Mouse (Mus musculus) liver, embryonic 14.5 days (tissue): ENCODE results near the gene Spata5. TPM values are rescaled to one million over a fixed set of nuclear protein-coding genes. Genes with fewer than 3 reads are reported as not detected.

Experiments
- ATAC-seq: fragments of 200-750 bp; cut with Nextera tagmentation; 2 replicates; pipeline ENCODE4 v1.8.0; 2017; ENCODE audit warnings: moderate number of reproducible peaks, mild to moderate bottlenecking, moderate library complexity; ENCODE audit not compliant: insufficient read depth
- DNase-seq, 3 experiments: peaks; one replicate each; pipeline ENCODE4 v3.0.0-alpha.2; 2012 to 2013; ENCODE audit warnings: low read depth in 3 of 3, low spot score in 3 of 3
- H3K27ac ChIP-seq: fragments of 300-500 bp; sonication (generic); 2 replicates; pipeline ENCODE4 v1.5.1; 2014; ENCODE audit warnings: moderate library complexity, mild to moderate bottlenecking, control low read depth, inconsistent platforms
- H3K27me3 ChIP-seq: fragments of 300-500 bp; sonication (generic); 2 replicates; pipeline ENCODE4 v1.6.1; 2014; ENCODE audit warnings: mild to moderate bottlenecking, low read length, moderate library complexity; ENCODE audit not compliant: control insufficient read depth, insufficient read depth
- H3K36me3 ChIP-seq: fragments of 300-500 bp; sonication (generic); replicated peaks from 2 replicates; pipeline ENCODE4 v1.6.1; 2014; ENCODE audit warnings: low read depth; ENCODE audit not compliant: control insufficient read depth, insufficient read depth
- H3K4me1 ChIP-seq, 2 experiments: fragments of 200-500 bp in 1 of 2; fragments of 300-500 bp in 1 of 2; sonication (generic) in 1 of 2; replicated peaks; 2 replicates each; pipeline ENCODE4 v1.6.1; 2012 to 2014; ENCODE audit warnings: antibody characterized with exemption in 1 of 2, inconsistent platforms in 1 of 2, low read length in 1 of 2; ENCODE audit not compliant: control insufficient read depth in 2 of 2, insufficient read depth in 2 of 2
- H3K4me2 ChIP-seq: fragments of 300-500 bp; sonication (generic); 2 replicates; pipeline ENCODE4 v1.6.1; 2014; ENCODE audit warnings: low read depth, mild to moderate bottlenecking, control low read depth, moderate library complexity
- H3K4me3 ChIP-seq, 2 experiments: fragments of 200-500 bp in 1 of 2; fragments of 300-500 bp in 1 of 2; sonication (generic) in 1 of 2; 2 replicates each; pipeline ENCODE4 v1.5.1; 2012 to 2014; ENCODE audit warnings: low read depth in 2 of 2, low read length in 2 of 2, mild to moderate bottlenecking in 2 of 2, control low read depth in 1 of 2, inconsistent platforms in 1 of 2, moderate library complexity in 1 of 2; ENCODE audit not compliant: insufficient read depth in 1 of 2
- H3K9ac ChIP-seq: fragments of 300-500 bp; sonication (generic); replicated peaks from 2 replicates; pipeline ENCODE4 v1.6.1; 2014; ENCODE audit warnings: mild to moderate bottlenecking, control low read depth, moderate library complexity
- H3K9me3 ChIP-seq: fragments of 300-500 bp; sonication (generic); 2 replicates; pipeline ENCODE4 v1.6.1; 2016; ENCODE audit warnings: low read length, mixed read lengths; ENCODE audit not compliant: control insufficient read depth
- CTCF ChIP-seq: IDR thresholded peaks from 2 replicates; pipeline ENCODE4 v1.5.1; 2016; ENCODE audit warnings: antibody characterized with exemption, low read depth, control low read depth
- EP300 ChIP-seq: IDR thresholded peaks from 2 replicates; pipeline ENCODE4 v1.6.1; 2016; ENCODE audit warnings: antibody characterized with exemption, low read depth
- WGBS: fragments of 180-500 bp; shearing (Covaris S2); extraction: QIAGEN DNeasy Blood & Tissue Kit; methylation state at CpG from one replicate; pipeline ENCODE4 v1.1.7; 2014; ENCODE audit not compliant: insufficient replicate concordance; 5-methylcytosine and 5-hydroxymethylcytosine counted together
- polyA plus RNA-seq, 2 experiments: library from polyadenylated mRNA; depleted of rRNA in 1 of 2; stranded (reverse) in 1 of 2; unstranded in 1 of 2; fragments of >200 nt; fragmentation: Nextera tagmentation in 1 of 2; extraction: Ambion mirVana in 1 of 2; gene quantifications; 2 replicates each; pipeline versions ENCODE4 v1.2.1 to v1.2.3; 2012 to 2014

The Spata5 gene
- polyA plus RNA-seq, 2 experiments = 6.0 to 22.2 TPM

DNA sequence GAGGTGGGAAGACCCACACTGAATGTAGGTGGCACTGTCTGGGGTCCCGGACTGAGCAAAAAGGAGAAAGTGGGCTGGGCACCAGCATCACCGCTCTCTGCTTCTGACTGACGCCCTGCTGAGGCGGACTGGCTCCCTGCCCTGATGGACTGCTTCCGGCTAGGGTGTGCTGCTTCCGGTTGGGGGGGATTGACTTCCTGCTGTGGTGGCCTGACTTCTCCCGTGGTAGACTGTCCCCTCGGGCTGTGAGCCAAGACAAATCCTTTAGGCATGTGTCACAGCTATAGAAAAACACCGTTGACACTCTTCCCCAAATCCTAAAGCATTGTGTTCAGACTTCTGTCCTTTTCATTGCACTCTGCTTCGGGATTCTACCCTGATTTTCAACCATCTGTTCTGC lies 194.0 kb downstream of the Spata5 start:
- no peak for DNase-seq
- WGBS = 28% methylated on average over 10 of the region's 10 CpGs
- H3K4me3 ChIP-seq = no peak overlapping the region

GRCm38 (mm10) chr3:37614878-37615650 lies 195.4 kb downstream of the Spata5 start:
- H3K27me3 ChIP-seq = no peaks in the 10 kb centered on the region
- H3K4me3 ChIP-seq = no peak overlapping the region
- H3K36me3 ChIP-seq = no peaks in the 10 kb centered on the region
- H3K27ac ChIP-seq = no peak overlapping the region
- no peak overlapping the region for H3K9ac ChIP-seq
- H3K4me2 ChIP-seq = no peak overlapping the region
- no peak for TF ChIP-seq CTCF
- no peak for TF ChIP-seq EP300
- 65% methylated on average over 10 of the region's 10 CpGs for WGBS
- no peaks in the 10 kb centered on the region for H3K4me1 ChIP-seq
- no peaks in the 10 kb centered on the region for H3K9me3 ChIP-seq
- no peak for DNase-seq
- no peak for ATAC-seq

More for the DNA sequence above, 194.0 kb downstream of the Spata5 start:
- Histone ChIP-seq H3K27ac (no peak overlapping the region), H3K4me1 (no peaks in the 10 kb centered on the region), H3K9ac (no peak overlapping the region), H3K9me3 (no peaks in the 10 kb centered on the region), H3K4me2 (no peak overlapping the region), H3K27me3 (no peaks in the 10 kb centered on the region), H3K36me3 (no peaks in the 10 kb centered on the region)
- ATAC-seq = no peak
- TF ChIP-seq CTCF (no peak), EP300 (no peak)

DNA sequence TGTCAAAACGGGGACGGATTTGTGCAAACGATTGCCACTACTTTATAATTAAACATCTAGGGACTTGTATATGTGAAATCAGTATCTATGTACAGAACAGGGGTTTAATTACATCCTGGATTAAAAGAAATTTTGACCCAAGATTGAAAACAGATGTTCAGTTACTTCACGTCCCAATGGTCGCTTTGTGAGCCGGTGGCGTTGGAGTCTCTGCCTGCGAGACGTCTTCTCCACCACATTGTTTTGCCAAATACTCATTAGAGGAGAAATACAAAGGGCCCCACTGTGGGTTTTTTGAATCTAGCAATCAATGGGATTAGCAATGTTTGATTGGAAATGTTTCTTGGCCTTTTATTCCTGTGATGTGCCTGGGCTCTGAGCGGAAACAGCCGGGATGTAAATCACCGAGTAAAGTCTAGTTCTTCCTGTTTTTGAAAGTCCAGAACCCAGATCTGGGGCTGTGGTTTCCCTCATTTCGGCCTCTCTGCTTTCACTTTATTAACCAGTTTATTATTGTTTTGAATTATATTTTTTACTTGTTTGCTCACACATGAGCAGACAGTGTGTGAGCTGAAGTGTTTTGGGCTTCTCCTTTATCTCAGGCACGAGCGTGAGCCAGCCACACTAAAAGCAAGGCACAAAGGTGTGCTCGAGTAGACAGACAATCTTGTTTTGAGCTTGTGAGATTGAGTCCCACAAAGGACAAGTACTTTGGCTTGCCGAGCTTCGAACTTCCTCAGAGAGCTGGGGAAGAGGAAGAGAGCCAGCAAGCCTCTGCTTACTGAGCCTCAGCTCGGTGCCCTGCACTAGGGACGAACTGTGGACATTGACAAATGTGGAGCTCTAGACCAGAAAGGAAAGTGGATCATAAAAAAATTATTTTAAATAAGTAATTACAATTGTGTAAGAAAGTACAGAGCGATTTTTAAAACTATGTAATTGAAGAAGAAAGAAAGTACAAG lies 197.2 kb downstream of the Spata5 start:
- H3K4me2 ChIP-seq = no peak overlapping the region
- no peak for DNase-seq
- H3K36me3 ChIP-seq = no peaks in the 10 kb centered on the region
- no peak overlapping the region for H3K4me3 ChIP-seq
- TF ChIP-seq EP300 (no peak), CTCF (no peak)
- no peaks in the 10 kb centered on the region for H3K4me1 ChIP-seq
- H3K27me3 ChIP-seq = no peaks in the 10 kb centered on the region
- ATAC-seq = no peak
- WGBS = 49% methylated on average over 21 of the region's 21 CpGs
- H3K9ac ChIP-seq = no peak overlapping the region
- no peaks in the 10 kb centered on the region for H3K9me3 ChIP-seq
- no peak overlapping the region for H3K27ac ChIP-seq

Other genes with a start within 250 kb of the Spata5 start
- not detected in 2 replicates for gene Il21, start 187.3 kb upstream of the Spata5 start, polyA plus RNA-seq (2012; rRNA removed)
- gene Il21, start 187.3 kb upstream of the Spata5 start, polyA plus RNA-seq (2014; fragmentation: Nextera tagmentation; extraction: Ambion mirVana) = not detected in 2 replicates
- gene Bbs12, start 107.3 kb upstream of the Spata5 start, polyA plus RNA-seq (2012; rRNA removed) = 1.7 and 2.2 TPM in 2 replicates
- 4.4 and 4.8 TPM in 2 replicates for gene Bbs12, start 107.3 kb upstream of the Spata5 start, polyA plus RNA-seq (2014; fragmentation: Nextera tagmentation; extraction: Ambion mirVana)
- gene Cetn4, start 107.2 kb upstream of the Spata5 start, polyA plus RNA-seq (2012; rRNA removed) = 0.70 and 1.6 TPM in 2 replicates
- gene Cetn4, start 107.2 kb upstream of the Spata5 start, polyA plus RNA-seq (2014; fragmentation: Nextera tagmentation; extraction: Ambion mirVana) = 1.6 and 1.9 TPM in 2 replicates
- gene Fgf2, start 71.5 kb upstream of the Spata5 start, polyA plus RNA-seq (2012; rRNA removed) = 0.03 and 0.06 TPM in 2 replicates
- 0.13 and 0.14 TPM in 2 replicates for gene Fgf2, start 71.5 kb upstream of the Spata5 start, polyA plus RNA-seq (2014; fragmentation: Nextera tagmentation; extraction: Ambion mirVana)
- 3.6 and 3.9 TPM in 2 replicates for gene Nudt6, start 315 bp downstream of the Spata5 start, polyA plus RNA-seq (2012; rRNA removed)
- 4.8 and 5.2 TPM in 2 replicates for gene Nudt6, start 315 bp downstream of the Spata5 start, polyA plus RNA-seq (2014; fragmentation: Nextera tagmentation; extraction: Ambion mirVana)
- 3.4 and 4.0 TPM in 2 replicates for gene Spry1, start 220.1 kb downstream of the Spata5 start, polyA plus RNA-seq (2012; rRNA removed)
- 2.1 and 2.4 TPM in 2 replicates for gene Spry1, start 220.1 kb downstream of the Spata5 start, polyA plus RNA-seq (2014; fragmentation: Nextera tagmentation; extraction: Ambion mirVana)